In genomic region chr13:52565103-52565739, GRCm38 (mm10) we compare ENCODE assay signal across 8 mouse cellular contexts. TPM values are rescaled to one million over a fixed set of nuclear protein-coding genes. Genes with fewer than 3 reads are reported as not detected.
A peak's percentile ranks its signal among the peaks of the same experiment; 100 is the strongest.
DNase-seq lines count a peak whose midpoint lies in the region; ATAC-seq and TF ChIP-seq lines count a peak whose summit lies in the region.

No protein-coding gene starts in this region.

- H3K36me3 ChIP-seq in intestine, postnatal 0 days (ENCODE audit: control insufficient read depth, insufficient read depth): no peaks in the 10 kb centered on the region
- no peaks in the 10 kb centered on the region for H3K36me3 ChIP-seq in intestine, embryonic 16.5 days (ENCODE audit: control insufficient read depth, insufficient read depth, low read length)
- H3K36me3 ChIP-seq in thymus, adult 2 months (ENCODE audit: control insufficient read depth, insufficient read depth, low read length): no peaks in the 10 kb centered on the region
- H3K36me3 ChIP-seq in stomach, postnatal 0 days (ENCODE audit: control insufficient read depth, insufficient read depth, low read length): no peaks in the 10 kb centered on the region

- no peak overlapping the region for H3K4me2 ChIP-seq in intestine, postnatal 0 days (replicated peaks; ENCODE audit: low read depth)
- no peak overlapping the region for H3K4me2 ChIP-seq in intestine, embryonic 16.5 days (ENCODE audit: low read depth, low read length)
- H3K4me2 ChIP-seq in stomach, postnatal 0 days (replicated peaks; ENCODE audit: low read depth): no peak overlapping the region

- ATAC-seq in intestine, postnatal 0 days: no peak
- ATAC-seq in intestine, embryonic 16.5 days: no peak
- ATAC-seq in stomach, postnatal 0 days (ENCODE audit: low FRiP score, low TSS enrichment): no peak
- ATAC-seq in erythroid progenitor cell, adult 5-6 weeks (replicated peaks; ENCODE audit: low FRiP score, poor library complexity, severe bottlenecking): no peak

- H3K9ac ChIP-seq in intestine, postnatal 0 days (ENCODE audit: low read depth, low read length): no peak overlapping the region
- no peak overlapping the region for H3K9ac ChIP-seq in intestine, embryonic 16.5 days (ENCODE audit: low read depth, low read length)
- no peak overlapping the region for H3K9ac ChIP-seq in stomach, postnatal 0 days (ENCODE audit: low read length)

- no peaks in the 10 kb centered on the region for H3K27me3 ChIP-seq in intestine, postnatal 0 days (replicated peaks; ENCODE audit: control insufficient read depth, insufficient read depth, low read length)
- no peaks in the 10 kb centered on the region for H3K27me3 ChIP-seq in intestine, embryonic 16.5 days (replicated peaks; ENCODE audit: control insufficient read depth, insufficient read depth, low read length)
- H3K27me3 ChIP-seq in thymus, adult 2 months (ENCODE audit: control insufficient read depth, insufficient read depth, low read length): no peaks in the 10 kb centered on the region
- H3K27me3 ChIP-seq in stomach, postnatal 0 days (ENCODE audit: control insufficient read depth, insufficient read depth, low read length): no peaks in the 10 kb centered on the region

- 88% methylated on average over 18 of the region's 18 CpGs for whole genome bisulfite sequencing in intestine, postnatal 0 days
- WGBS in intestine, embryonic 16.5 days: 86% methylated on average over 18 of the region's 18 CpGs
- 86% methylated on average over 18 of the region's 18 CpGs for WGBS in thymus, adult 2 months
- 80% methylated on average over 18 of the region's 18 CpGs for WGBS in stomach, postnatal 0 days

- H3K4me3 ChIP-seq in intestine, postnatal 0 days (ENCODE audit: low read depth, low read length): no peak overlapping the region
- H3K4me3 ChIP-seq in intestine, embryonic 16.5 days (ENCODE audit: low read length): no peak overlapping the region
- H3K4me3 ChIP-seq in thymus, adult 2 months (ENCODE audit: control insufficient read depth, insufficient read depth, low read length): no peak overlapping the region
- no peak overlapping the region for H3K4me3 ChIP-seq in stomach, postnatal 0 days (ENCODE audit: low read depth, low read length)

- no peaks in the 10 kb centered on the region for H3K9me3 ChIP-seq in intestine, postnatal 0 days (ENCODE audit: control insufficient read depth)
- H3K9me3 ChIP-seq in intestine, embryonic 16.5 days (ENCODE audit: control insufficient read depth, low read length): no peaks in the 10 kb centered on the region
- no peaks in the 10 kb centered on the region for H3K9me3 ChIP-seq in stomach, postnatal 0 days (ENCODE audit: control insufficient read depth, low read length)

- no peak overlapping the region for H3K27ac ChIP-seq in intestine, postnatal 0 days (ENCODE audit: low read depth, low read length)
- no peak overlapping the region for H3K27ac ChIP-seq in intestine, embryonic 16.5 days (ENCODE audit: low read length)
- H3K27ac ChIP-seq in thymus, adult 2 months (ENCODE audit: control insufficient read depth, insufficient read depth, low read length): no peak overlapping the region
- no peak overlapping the region for H3K27ac ChIP-seq in stomach, postnatal 0 days (replicated peaks)

- DNase-seq in thymus, adult 2 months: no peak
- no peak for DNase-seq in thymus, adult 18-20 months
- DNase-seq in cerebellum, postnatal 25 days: peak; percentile 26 to 45
- DNase-seq in stomach, postnatal 0 days (ENCODE audit: low spot score): no peak
- DNase-seq in spleen, postnatal 4 days (ENCODE audit: low spot score in 2 of 2): no peak

- H3K4me1 ChIP-seq in intestine, postnatal 0 days (replicated peaks; ENCODE audit: control insufficient read depth, insufficient read depth, low read length): no peaks in the 10 kb centered on the region
- no peaks in the 10 kb centered on the region for H3K4me1 ChIP-seq in intestine, embryonic 16.5 days (ENCODE audit: control insufficient read depth, insufficient read depth, low read length)
- peaks cover 17% of the 10 kb centered on the region for H3K4me1 ChIP-seq in thymus, adult 2 months (replicated peaks; ENCODE audit: control insufficient read depth, insufficient read depth, low read length)
- no peaks in the 10 kb centered on the region for H3K4me1 ChIP-seq in stomach, postnatal 0 days (replicated peaks; ENCODE audit: control insufficient read depth, insufficient read depth)

- TF ChIP-seq POLR2A in thymus, adult 2 months (IDR thresholded peaks at IDR 0.05; ENCODE audit: control insufficient read depth, extremely low read depth, insufficient read depth, low read length, poor library complexity): no peak

- TF ChIP-seq CTCF in intestine, postnatal 0 days (IDR thresholded peaks at IDR 0.05; ENCODE audit: low read depth): peak; percentile 71
- peak; percentile 71; the same call in 1 of the 2 replicates for TF ChIP-seq CTCF in thymus, adult 2 months (IDR thresholded peaks at IDR 0.05; ENCODE audit: borderline replicate concordance, control insufficient read depth, extremely low read depth, insufficient read depth, low read length, poor library complexity)
- TF ChIP-seq CTCF in stomach, postnatal 0 days (IDR thresholded peaks at IDR 0.05; ENCODE audit: low read depth): peak; percentile 75

- TF ChIP-seq EP300 in stomach, postnatal 0 days (optimal IDR thresholded peaks at IDR 0.05): no peak

RNA-seq across cellular contexts. Expression of gene Syk, which starts 17.8 kb away (rescaled TPM):
- polyA plus RNA-seq in intestine, postnatal 0 days (2015; fragmentation: Nextera tagmentation; extraction: Ambion mirVana): 2.0 TPM in 2 replicates
- 2.7 and 2.9 TPM in 2 replicates for polyA plus RNA-seq in intestine, embryonic 16.5 days (2015; fragmentation: Nextera tagmentation; extraction: Ambion mirVana)
- 22.4 and 24.3 TPM in 2 replicates for polyA plus RNA-seq in thymus, adult 2 months (2012; rRNA removed)
- polyA plus RNA-seq in stomach, postnatal 0 days (2015; fragmentation: Nextera tagmentation; extraction: Ambion mirVana): 1.7 and 1.9 TPM in 2 replicates
- 31.9 and 33.9 TPM in 2 replicates for total RNA-seq in erythroid progenitor cell, adult 5-6 weeks (2015; ENCODE audit: low replicate concordance)
- total RNA-seq in erythroid progenitor cell, adult 5-6 weeks (2017; ENCODE audit: low replicate concordance): 24.4 and 25.9 TPM in 2 replicates

RNA-seq across cellular contexts. Expression of gene Diras2, which starts 34.1 kb away (rescaled TPM):
- 0.58 and 0.61 TPM in 2 replicates for polyA plus RNA-seq in intestine, postnatal 0 days (2015; fragmentation: Nextera tagmentation; extraction: Ambion mirVana)
- polyA plus RNA-seq in intestine, embryonic 16.5 days (2015; fragmentation: Nextera tagmentation; extraction: Ambion mirVana): 0.46 and 0.47 TPM in 2 replicates
- polyA plus RNA-seq in thymus, adult 2 months (2012; rRNA removed): 21.0 and 22.4 TPM in 2 replicates
- polyA plus RNA-seq in stomach, postnatal 0 days (2015; fragmentation: Nextera tagmentation; extraction: Ambion mirVana): 0.31 and 0.39 TPM in 2 replicates
- total RNA-seq in erythroid progenitor cell, adult 5-6 weeks (2015; ENCODE audit: low replicate concordance): 0.36 TPM in 1 of 2 replicates, not detected in the other
- 0.13 TPM in 1 of 2 replicates, not detected in the other for total RNA-seq in erythroid progenitor cell, adult 5-6 weeks (2017; ENCODE audit: low replicate concordance)

Comparison
In these comparisons a context has a peak if more than half of its experiments do, and no peak if none do; other contexts are left out.
1. DNase-seq: peak in cerebellum, postnatal 25 days (2 of 2); none in thymus, adult 2 months (single experiment), thymus, adult 18-20 months (0 of 2), stomach, postnatal 0 days (single experiment) and spleen, postnatal 4 days (0 of 2).
2. RNA of gene Diras2, which starts 34.1 kb away (polyA plus RNA-seq): 21.0 to 22.4 TPM in thymus, adult 2 months; 0.58 to 0.61 TPM in intestine, postnatal 0 days, 0.46 to 0.47 TPM in intestine, embryonic 16.5 days and 0.31 to 0.39 TPM in stomach, postnatal 0 days; every median in the first group is over 10 times any median in the second.
3. Peak in every context shown above with its lines, with median percentiles within 50 percentile points of each other: CTCF ChIP-seq.